Mouse (Mus musculus) C2C12 (cell line): ENCODE results near the gene Def8. TPM values are rescaled to one million over a fixed set of nuclear protein-coding genes. Genes with fewer than 3 reads are reported as not detected.

Experiments used
- H3K27me3 ChIP-seq: one replicate; pipeline ENCODE4 v1.6.1; 2011; ENCODE audit not compliant: control insufficient read depth, insufficient read depth, insufficient read length
- H3K36me3 ChIP-seq: one replicate; pipeline ENCODE4 v1.6.1; 2011; ENCODE audit not compliant: control insufficient read depth, insufficient read depth
- H3K4me3 ChIP-seq: one replicate; pipeline ENCODE4 v1.5.1; 2011; ENCODE audit warnings: mild to moderate bottlenecking, control low read depth; ENCODE audit not compliant: poor library complexity, insufficient read depth, severe bottlenecking
- H3K79me2 ChIP-seq: one replicate; pipeline ENCODE4 v1.6.1; 2011; ENCODE audit not compliant: control insufficient read depth, insufficient read depth
- H3K79me3 ChIP-seq: one replicate; pipeline ENCODE4 v1.6.1; 2011; ENCODE audit warnings: low read depth, control low read depth
- H3ac ChIP-seq: one replicate; pipeline ENCODE3; 2011; ENCODE audit warnings: low read depth; ENCODE audit not compliant: control insufficient read depth, insufficient read length
- CEBPB ChIP-seq: IDR thresholded peaks from one replicate; pipeline ENCODE4 v1.6.1; 2011; ENCODE audit warnings: low read depth, mild to moderate bottlenecking, control low read depth, moderate library complexity
- CTCF ChIP-seq: IDR thresholded peaks from one replicate; pipeline ENCODE4 v1.5.1; 2011; ENCODE audit not compliant: control insufficient read depth, insufficient read depth, insufficient read length
- FOSL1 ChIP-seq: IDR thresholded peaks from one replicate; pipeline ENCODE4 v1.8.0; 2011; ENCODE audit warnings: mild to moderate bottlenecking, low read length; ENCODE audit not compliant: poor library complexity, insufficient read depth, severe bottlenecking
- MAX ChIP-seq: IDR thresholded peaks from one replicate; pipeline ENCODE4 v1.6.1; 2011; ENCODE audit warnings: mild to moderate bottlenecking, control low read depth
- MYOD1 ChIP-seq: IDR thresholded peaks from one replicate; pipeline ENCODE4 v1.6.1; 2011; ENCODE audit warnings: low read depth; ENCODE audit not compliant: control insufficient read depth, insufficient read length
- MYOG ChIP-seq: IDR thresholded peaks from one replicate; pipeline ENCODE4 v1.6.1; 2011; ENCODE audit not compliant: control insufficient read depth, insufficient read length; ENCODE audit errors: extremely low read depth
- USF1 ChIP-seq: IDR thresholded peaks from one replicate; pipeline ENCODE4 v1.6.1; 2011; ENCODE audit warnings: low read depth, mild to moderate bottlenecking, control low read depth, moderate library complexity
- long read RNA-seq, 2 experiments: library from polyadenylated mRNA; unstranded; transcript quantifications; one replicate each; pipeline ENCODE4 v2.0.0; 2019 to 2020
- polyA plus RNA-seq: library from polyadenylated mRNA; unstranded; fragments of >200 nt; fragmentation: generic; extraction: Trizol; gene quantifications from one replicate; pipeline ENCODE4 v1.2.1, GENCODE M21; 2012; ENCODE audit warnings: missing spikeins

The Def8 gene
- polyA plus RNA-seq = 23.9 TPM
- long read RNA-seq, experiment 1, partial matches to known transcripts = 2 of 11 reads
- long read RNA-seq, experiment 1, other reads (novel, unspliced or antisense) = 3 of 11 reads
- long read RNA-seq, experiment 2, transcript Def8-204 (12 exons, 3,191 nt) = minor isoform, 5 of 156 reads
- long read RNA-seq, experiment 2, transcript Def8-201 (13 exons, 3,214 nt) = minor isoform, 23 of 156 reads
- long read RNA-seq, experiment 2, transcript Def8-202 (12 exons, 3,127 nt) = major isoform, 81 of 156 reads
- long read RNA-seq, experiment 2, partial matches to known transcripts = 4 of 156 reads
- long read RNA-seq, experiment 2, other reads (novel, unspliced or antisense) = 40 of 156 reads

DNA sequence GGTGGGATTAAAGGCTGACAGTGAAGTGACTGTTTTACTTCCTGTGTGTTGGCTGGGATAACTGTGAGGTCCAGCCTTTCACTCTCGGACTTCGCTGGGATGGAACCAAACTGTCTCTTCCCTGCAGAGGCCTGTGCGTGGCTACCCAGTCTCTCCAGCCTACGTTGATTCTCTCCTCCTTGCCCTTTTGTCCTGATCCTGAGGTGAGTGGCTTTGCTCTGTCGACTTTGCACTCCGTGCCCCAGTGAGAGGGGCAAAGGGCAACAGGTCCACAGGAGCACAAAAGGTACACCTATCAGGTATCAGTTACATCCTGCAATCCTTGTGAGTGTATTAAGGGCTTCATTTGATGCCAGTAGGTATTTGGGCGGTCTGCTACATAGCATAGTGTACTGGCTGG lies at the start of gene Def8:
Def8 (plus strand) TSS at position 87 of the 400 bp plus-strand sequence.
- peaks cover 23% of the 10 kb centered on the region for H3K36me3 ChIP-seq
- H3K79me2 ChIP-seq = no peaks in the 10 kb centered on the region
- no peak within 1 kb of the TSS for H3K4me3 ChIP-seq
- TF ChIP-seq MYOD1 (no peak), CTCF (no peak), MAX (no peak), MYOG (no peak), CEBPB (no peak), FOSL1 (no peak), USF1 (no peak)
- H3K79me3 ChIP-seq = no peaks in the 10 kb centered on the region
- H3K27me3 ChIP-seq = no peaks in the 10 kb centered on the region
- H3ac ChIP-seq = peak within 1 kb of the TSS; percentile 47

DNA sequence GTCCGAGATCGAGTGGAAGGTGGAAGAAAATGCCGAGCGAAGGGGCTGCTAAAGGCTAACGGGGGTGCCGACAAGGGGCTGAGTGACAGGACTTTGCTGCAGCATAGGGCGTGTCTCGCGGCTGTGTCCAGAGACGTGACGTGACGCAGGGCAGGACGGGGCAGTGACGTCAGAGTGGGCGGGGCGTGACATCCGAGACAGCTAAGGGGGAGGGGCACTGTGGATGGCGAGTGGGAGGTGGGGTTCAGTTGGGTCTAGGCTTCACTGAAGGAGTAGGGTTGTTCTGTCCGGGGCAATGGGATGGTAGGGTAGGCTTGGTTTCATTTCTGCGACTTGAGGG lies 49.1 kb upstream of the Def8 start:
- H3ac ChIP-seq = peak overlapping the region; percentile 87
- peaks cover 16% of the 10 kb centered on the region for H3K36me3 ChIP-seq
- peaks cover 51% of the 10 kb centered on the region for H3K79me2 ChIP-seq
- no peak for TF ChIP-seq CEBPB
- TF ChIP-seq MYOD1 = no peak
- TF ChIP-seq MYOG = no peak
- no peak for TF ChIP-seq MAX
- TF ChIP-seq CTCF = no peak
- no peak for TF ChIP-seq USF1
- no peak for TF ChIP-seq FOSL1
- no peaks in the 10 kb centered on the region for H3K27me3 ChIP-seq
- H3K4me3 ChIP-seq = peak overlapping the region; percentile 84
- peaks cover 36% of the 10 kb centered on the region for H3K79me3 ChIP-seq

DNA sequence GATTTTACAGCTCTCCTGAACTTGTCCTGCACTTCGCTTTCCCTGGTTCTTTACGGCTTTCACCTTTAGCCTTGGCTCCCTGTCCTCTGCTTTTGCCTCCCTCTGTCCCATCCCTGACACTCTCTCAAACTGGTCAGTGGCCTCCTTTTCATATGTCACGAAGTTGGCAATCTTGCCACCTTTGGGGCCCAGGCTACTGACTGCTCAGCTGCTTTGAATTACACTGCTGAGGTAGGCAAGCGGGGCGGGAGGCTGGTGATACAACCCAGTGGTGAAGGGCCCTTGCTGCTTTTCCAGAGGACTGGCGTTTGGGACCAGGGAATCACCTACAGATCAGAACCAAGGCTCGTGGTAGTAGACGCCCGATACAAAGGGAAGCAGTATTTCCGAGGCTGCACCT lies 47.6 kb upstream of the Def8 start:
- H3K79me2 ChIP-seq = peaks cover 66% of the 10 kb centered on the region
- peaks cover 16% of the 10 kb centered on the region for H3K36me3 ChIP-seq
- H3ac ChIP-seq = no peak overlapping the region
- H3K27me3 ChIP-seq = no peaks in the 10 kb centered on the region
- TF ChIP-seq MAX (no peak), MYOD1 (no peak), CTCF (no peak), CEBPB (no peak), USF1 (no peak), MYOG (no peak), FOSL1 (no peak)
- no peak overlapping the region for H3K4me3 ChIP-seq
- H3K79me3 ChIP-seq = peaks cover 49% of the 10 kb centered on the region

DNA sequence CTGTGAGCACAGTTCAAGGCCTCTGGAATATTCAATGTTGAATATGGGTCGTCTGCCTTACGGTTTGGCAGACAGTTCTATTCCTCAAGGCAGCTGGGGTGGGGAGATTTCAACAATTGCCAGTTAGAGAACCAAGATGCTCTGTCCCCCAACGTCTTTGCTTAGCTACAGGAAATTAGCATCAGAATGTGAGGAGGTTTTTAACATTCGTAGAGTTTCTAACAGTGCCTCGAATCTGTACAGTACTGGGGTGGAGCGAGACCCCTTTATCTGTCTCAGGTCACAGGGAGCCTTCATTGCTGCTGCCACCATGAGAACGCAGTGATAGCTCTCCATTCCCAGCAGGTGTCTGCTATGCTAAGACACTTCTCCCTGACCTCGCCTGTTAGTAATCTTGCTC lies 47.2 kb upstream of the Def8 start:
- no peak for TF ChIP-seq MYOD1
- no peak for TF ChIP-seq MYOG
- peaks cover 20% of the 10 kb centered on the region for H3K36me3 ChIP-seq

DNA sequence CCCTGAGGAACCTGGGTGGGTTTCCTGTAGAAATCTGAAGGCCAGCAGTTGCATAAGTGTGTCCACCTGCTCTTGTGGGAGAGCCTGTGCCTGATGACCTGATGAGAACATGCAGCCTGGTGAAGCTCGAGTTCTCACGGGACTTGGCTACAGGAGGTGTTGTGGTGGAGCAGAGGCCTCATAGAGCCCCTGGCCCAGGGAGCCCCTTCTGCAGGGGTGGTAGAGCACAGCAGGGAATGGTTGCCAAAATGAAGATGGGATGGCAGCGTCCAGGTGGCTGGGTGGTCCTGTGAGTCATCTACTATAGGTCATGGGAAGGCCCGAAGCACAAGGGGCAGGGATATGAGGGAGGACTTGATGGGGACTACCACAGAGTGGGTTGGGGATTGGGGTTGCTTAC lies 41.6 kb upstream of the Def8 start:
- peaks cover 62% of the 10 kb centered on the region for H3K36me3 ChIP-seq
- no peak overlapping the region for H3ac ChIP-seq
- H3K4me3 ChIP-seq = no peak overlapping the region
- TF ChIP-seq FOSL1 = no peak
- no peak for TF ChIP-seq MYOD1
- no peak for TF ChIP-seq CEBPB
- peaks cover 47% of the 10 kb centered on the region for H3K79me2 ChIP-seq
- peaks cover 29% of the 10 kb centered on the region for H3K79me3 ChIP-seq
- no peaks in the 10 kb centered on the region for H3K27me3 ChIP-seq

More for the DNA sequence above, 47.2 kb upstream of the Def8 start:
- Histone ChIP-seq H3K4me3 (no peak overlapping the region), H3K79me2 (peaks cover 70% of the 10 kb centered on the region), H3K27me3 (no peaks in the 10 kb centered on the region), H3ac (no peak overlapping the region), H3K79me3 (peaks cover 51% of the 10 kb centered on the region)

DNA sequence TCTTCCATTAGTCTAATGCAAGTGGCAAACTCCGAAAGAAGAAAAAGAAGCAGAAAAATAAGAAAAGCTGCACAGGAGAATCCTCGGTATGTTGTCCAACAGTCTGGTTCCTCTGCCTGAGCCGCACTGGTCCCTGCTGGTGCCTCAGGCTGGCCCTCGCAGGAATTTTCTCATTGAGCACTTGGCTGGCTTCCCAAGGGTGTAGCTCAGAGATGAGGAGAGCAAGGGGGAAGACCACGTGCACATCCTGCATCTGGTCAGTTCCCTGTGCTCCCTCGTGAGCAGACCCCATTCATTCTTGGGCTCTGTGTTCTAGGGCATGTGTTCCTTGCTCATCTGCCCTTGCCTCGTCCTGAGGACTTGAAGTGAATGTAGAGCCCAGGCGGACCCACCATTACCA lies 40.8 kb upstream of the Def8 start:
- peaks cover 24% of the 10 kb centered on the region for H3K79me3 ChIP-seq
- TF ChIP-seq CTCF (no peak), FOSL1 (no peak), CEBPB (no peak), MAX (no peak), MYOD1 (no peak), MYOG (no peak), USF1 (no peak)
- H3K36me3 ChIP-seq = peaks cover 62% of the 10 kb centered on the region
- no peak overlapping the region for H3ac ChIP-seq
- H3K27me3 ChIP-seq = no peaks in the 10 kb centered on the region
- H3K79me2 ChIP-seq = peaks cover 39% of the 10 kb centered on the region
- H3K4me3 ChIP-seq = no peak overlapping the region
